Mouse (Mus musculus): ENCODE measurements around the gene Gja5. TPM values are rescaled to one million over a fixed set of nuclear protein-coding genes. Genes with fewer than 3 reads are reported as not detected.

Gja5 gene
- 2.3 and 3.0 TPM in 2 replicates for polyA plus RNA-seq (2015; fragmentation: Nextera tagmentation; extraction: Ambion mirVana)

DNA sequence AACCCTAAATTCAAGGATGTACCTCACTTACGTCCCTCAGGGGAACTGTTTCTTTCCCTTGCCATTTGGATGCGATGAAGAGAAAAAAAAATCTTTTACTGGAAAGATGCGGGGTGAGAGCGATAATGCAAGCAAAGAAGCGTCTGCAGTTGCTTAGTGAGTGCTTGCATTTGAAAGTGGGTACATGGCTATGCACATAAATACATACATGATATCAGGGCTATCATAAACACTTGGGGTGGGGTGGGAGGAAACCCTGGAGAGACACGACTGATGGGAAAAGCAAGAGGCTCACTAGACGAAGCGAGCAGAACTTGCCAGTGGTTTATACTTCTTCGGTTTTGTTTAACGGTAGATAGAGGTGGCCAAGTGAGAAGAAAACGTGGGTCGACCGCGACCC is at the start of gene Gja5:
TSS of gene Gja5 (plus strand) at position 301 of the 400 bp plus-strand sequence.
- Histone ChIP-seq H3K27ac (peak within 1 kb of the TSS; percentile 20; the same call in 1 of the 2 replicates), H3K4me2 (peak within 1 kb of the TSS; percentile 86), H3K27me3 (peaks cover 20% of the 10 kb centered on the region), H3K9me3 (replicated peaks) (no peaks in the 10 kb centered on the region), H3K4me3 (peak within 1 kb of the TSS; percentile 85), H3K4me1 (peaks cover 13% of the 10 kb centered on the region), H3K36me3 (ENCODE audit: poor library complexity, severe bottlenecking) (no peaks in the 10 kb centered on the region), H3K9ac (peak within 1 kb of the TSS; percentile 84)
- 11% methylated on average over 14 of the region's 14 CpGs for WGBS
- 0 out of 2 replicates have a peak, but pooled peaks have one; percentile 1 for ATAC-seq

DNA sequence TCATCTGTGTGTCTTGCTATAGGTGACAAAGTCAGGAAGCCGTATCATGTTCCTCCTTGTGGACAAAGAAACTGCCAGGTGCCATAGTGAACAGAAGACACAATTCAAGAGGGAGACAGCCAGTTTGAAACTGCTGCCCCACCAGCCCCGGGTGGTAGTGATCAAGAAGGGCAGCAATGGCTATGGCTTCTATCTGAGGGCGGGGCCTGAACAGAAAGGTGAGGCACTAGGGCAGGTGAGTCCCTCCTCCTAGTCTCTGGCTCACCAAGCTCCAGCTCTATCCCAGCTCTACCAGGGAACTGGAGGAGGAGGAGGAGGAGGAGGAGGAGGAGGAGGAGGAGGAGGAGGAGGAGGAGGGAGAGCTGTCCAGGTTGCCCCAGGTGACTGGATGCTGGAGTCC is 48.7 kb upstream of the Gja5 start:
- 74% methylated on average over 3 of the region's 3 CpGs for WGBS
- Histone ChIP-seq H3K4me2 (no peak overlapping the region), H3K9me3 (replicated peaks) (no peaks in the 10 kb centered on the region), H3K4me3 (no peak overlapping the region), H3K4me1 (no peaks in the 10 kb centered on the region), H3K36me3 (ENCODE audit: poor library complexity, severe bottlenecking) (no peaks in the 10 kb centered on the region), H3K9ac (no peak overlapping the region), H3K27ac (no peak overlapping the region), H3K27me3 (no peaks in the 10 kb centered on the region)
- no peak for ATAC-seq

GRCm38 (mm10) chr3:96860498-96860897 is 44.0 kb upstream of the Gja5 start:
- Histone ChIP-seq H3K36me3 (ENCODE audit: poor library complexity, severe bottlenecking) (no peaks in the 10 kb centered on the region), H3K4me1 (no peaks in the 10 kb centered on the region)

GRCm38 (mm10) chr3:96867863-96868262 is 36.6 kb upstream of the Gja5 start:
- Histone ChIP-seq H3K4me1 (no peaks in the 10 kb centered on the region), H3K36me3 (ENCODE audit: poor library complexity, severe bottlenecking) (peaks cover 52% of the 10 kb centered on the region), H3K9ac (no peak overlapping the region), H3K27me3 (no peaks in the 10 kb centered on the region), H3K4me3 (no peak overlapping the region), H3K27ac (no peak overlapping the region), H3K4me2 (no peak overlapping the region), H3K9me3 (replicated peaks) (no peaks in the 10 kb centered on the region)
- no peak for ATAC-seq
- WGBS: 85% methylated on average over 3 of the region's 3 CpGs

More at GRCm38 (mm10) chr3:96860498-96860897, 44.0 kb upstream of the Gja5 start:
- Histone ChIP-seq H3K27ac (no peak overlapping the region), H3K4me2 (no peak overlapping the region), H3K27me3 (no peaks in the 10 kb centered on the region), H3K4me3 (no peak overlapping the region), H3K9ac (no peak overlapping the region), H3K9me3 (replicated peaks) (no peaks in the 10 kb centered on the region)
- WGBS: 95% methylated on average over 5 of the region's 5 CpGs
- no peak for ATAC-seq

DNA sequence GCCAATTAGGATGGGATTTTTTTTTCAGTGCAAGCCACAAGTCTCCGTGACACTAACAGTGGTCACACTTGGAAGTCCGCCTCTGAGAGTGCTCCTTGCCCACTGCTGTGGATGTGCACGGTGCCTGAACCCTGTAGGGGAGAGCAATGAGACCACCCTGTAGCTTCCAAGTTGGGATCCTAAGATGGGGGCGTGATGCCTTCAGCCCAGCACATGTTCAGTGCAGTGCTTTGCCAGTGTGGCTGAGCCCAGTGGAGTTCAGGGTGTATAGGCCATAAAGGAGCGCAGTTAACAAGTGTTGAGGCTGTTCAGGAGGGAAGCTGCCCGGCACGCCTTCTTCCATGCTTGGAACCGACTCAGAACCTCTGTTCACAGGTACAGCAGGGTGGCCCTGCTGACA is 35.9 kb upstream of the Gja5 start:
- no peak overlapping the region for H3K27ac ChIP-seq
- WGBS: 86% methylated on average over 8 of the region's 8 CpGs
- H3K9ac ChIP-seq: no peak overlapping the region
- peaks cover 59% of the 10 kb centered on the region for H3K36me3 ChIP-seq (ENCODE audit: poor library complexity, severe bottlenecking)
- no peaks in the 10 kb centered on the region for H3K9me3 ChIP-seq (replicated peaks)
- no peak overlapping the region for H3K4me3 ChIP-seq
- no peaks in the 10 kb centered on the region for H3K27me3 ChIP-seq
- H3K4me1 ChIP-seq: no peaks in the 10 kb centered on the region
- no peak for ATAC-seq
- no peak overlapping the region for H3K4me2 ChIP-seq

- Histone ChIP-seq H3K9me3 (replicated peaks) (no peaks in the 10 kb centered on the region), H3K27ac (no peak overlapping the region), H3K36me3 (ENCODE audit: poor library complexity, severe bottlenecking) (peaks cover 65% of the 10 kb centered on the region), H3K4me3 (no peak overlapping the region), H3K4me2 (no peak overlapping the region), H3K9ac (no peak overlapping the region), H3K4me1 (no peaks in the 10 kb centered on the region), H3K27me3 (no peaks in the 10 kb centered on the region)
- WGBS: 95% methylated on average over 7 of the region's 7 CpGs
- ATAC-seq: no peak
Measured at GRCm38 (mm10) chr3:96869091-96869490, 35.4 kb upstream of the Gja5 start.

GRCm38 (mm10) chr3:96870270-96870669 is 34.2 kb upstream of the Gja5 start:
- H3K9me3 ChIP-seq (replicated peaks): no peaks in the 10 kb centered on the region
- ATAC-seq: no peak
- H3K27ac ChIP-seq: no peak overlapping the region
- H3K4me2 ChIP-seq: no peak overlapping the region
- 93% methylated on average over 2 of the region's 2 CpGs for WGBS
- H3K36me3 ChIP-seq (ENCODE audit: poor library complexity, severe bottlenecking): peaks cover 76% of the 10 kb centered on the region
- no peaks in the 10 kb centered on the region for H3K4me1 ChIP-seq
- no peak overlapping the region for H3K9ac ChIP-seq
- H3K4me3 ChIP-seq: no peak overlapping the region
- H3K27me3 ChIP-seq: no peaks in the 10 kb centered on the region

- WGBS: 92% methylated on average over 8 of the region's 8 CpGs
- Histone ChIP-seq H3K4me3 (no peak overlapping the region), H3K4me2 (no peak overlapping the region), H3K27ac (no peak overlapping the region), H3K9me3 (replicated peaks) (no peaks in the 10 kb centered on the region), H3K36me3 (ENCODE audit: poor library complexity, severe bottlenecking) (peaks cover 81% of the 10 kb centered on the region), H3K27me3 (no peaks in the 10 kb centered on the region), H3K4me1 (no peaks in the 10 kb centered on the region), H3K9ac (no peak overlapping the region)
- ATAC-seq: no peak
Measured at GRCm38 (mm10) chr3:96871070-96871469, 33.4 kb upstream of the Gja5 start.

DNA sequence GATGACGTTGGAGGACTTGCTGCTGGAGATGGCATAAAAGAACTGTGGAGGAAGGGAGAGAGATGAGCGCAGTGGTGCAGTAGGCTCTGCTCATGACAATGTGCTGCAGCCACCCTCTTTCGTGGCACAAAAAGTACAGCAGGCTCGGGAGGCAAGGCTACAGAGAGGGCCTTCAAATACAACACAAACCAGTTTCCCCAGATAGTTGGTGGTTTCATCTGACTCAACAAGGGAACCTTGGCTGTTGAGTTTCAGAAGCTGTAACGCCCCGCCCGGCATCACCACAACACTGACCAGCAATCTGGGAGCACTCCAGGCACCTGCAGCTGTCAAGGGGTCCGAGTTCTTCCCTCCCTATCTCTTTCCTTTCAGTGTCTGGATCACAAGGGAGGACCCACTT is 32.0 kb upstream of the Gja5 start:
- Histone ChIP-seq H3K9me3 (replicated peaks) (no peaks in the 10 kb centered on the region), H3K4me3 (no peak overlapping the region), H3K27me3 (no peaks in the 10 kb centered on the region), H3K4me1 (no peaks in the 10 kb centered on the region), H3K9ac (no peak overlapping the region), H3K27ac (no peak overlapping the region), H3K4me2 (no peak overlapping the region), H3K36me3 (ENCODE audit: poor library complexity, severe bottlenecking) (peaks cover 81% of the 10 kb centered on the region)
- no peak for ATAC-seq
- 93% methylated on average over 8 of the region's 8 CpGs for WGBS

- Histone ChIP-seq H3K9me3 (replicated peaks) (no peaks in the 10 kb centered on the region), H3K27ac (no peak overlapping the region), H3K36me3 (ENCODE audit: poor library complexity, severe bottlenecking) (peaks cover 76% of the 10 kb centered on the region), H3K4me1 (no peaks in the 10 kb centered on the region), H3K4me2 (no peak overlapping the region), H3K9ac (no peak overlapping the region), H3K4me3 (no peak overlapping the region), H3K27me3 (no peaks in the 10 kb centered on the region)
- WGBS: 93% methylated on average over 7 of the region's 7 CpGs
- ATAC-seq: no peak
Measured at GRCm38 (mm10) chr3:96874808-96875571, 29.5 kb upstream of the Gja5 start.

GRCm38 (mm10) chr3:96879536-96879935 is 25.0 kb upstream of the Gja5 start:
- ATAC-seq: no peak

GRCm38 (mm10) chr3:96880385-96880784 is 24.1 kb upstream of the Gja5 start:
- ATAC-seq: no peak
- no peaks in the 10 kb centered on the region for H3K4me1 ChIP-seq
- H3K27me3 ChIP-seq: no peaks in the 10 kb centered on the region
- H3K9me3 ChIP-seq (replicated peaks): no peaks in the 10 kb centered on the region
- WGBS: 87% methylated on average over 4 of the region's 4 CpGs
- H3K27ac ChIP-seq: no peak overlapping the region
- no peak overlapping the region for H3K9ac ChIP-seq
- H3K4me2 ChIP-seq: no peak overlapping the region
- no peak overlapping the region for H3K4me3 ChIP-seq
- H3K36me3 ChIP-seq (ENCODE audit: poor library complexity, severe bottlenecking): peaks cover 68% of the 10 kb centered on the region

More at GRCm38 (mm10) chr3:96879536-96879935, 25.0 kb upstream of the Gja5 start:
- 90% methylated on average over 9 of the region's 9 CpGs for WGBS
- Histone ChIP-seq H3K27ac (no peak overlapping the region), H3K4me1 (no peaks in the 10 kb centered on the region), H3K4me3 (no peak overlapping the region), H3K9me3 (replicated peaks) (no peaks in the 10 kb centered on the region), H3K27me3 (no peaks in the 10 kb centered on the region), H3K9ac (no peak overlapping the region), H3K4me2 (no peak overlapping the region), H3K36me3 (ENCODE audit: poor library complexity, severe bottlenecking) (peaks cover 73% of the 10 kb centered on the region)

DNA sequence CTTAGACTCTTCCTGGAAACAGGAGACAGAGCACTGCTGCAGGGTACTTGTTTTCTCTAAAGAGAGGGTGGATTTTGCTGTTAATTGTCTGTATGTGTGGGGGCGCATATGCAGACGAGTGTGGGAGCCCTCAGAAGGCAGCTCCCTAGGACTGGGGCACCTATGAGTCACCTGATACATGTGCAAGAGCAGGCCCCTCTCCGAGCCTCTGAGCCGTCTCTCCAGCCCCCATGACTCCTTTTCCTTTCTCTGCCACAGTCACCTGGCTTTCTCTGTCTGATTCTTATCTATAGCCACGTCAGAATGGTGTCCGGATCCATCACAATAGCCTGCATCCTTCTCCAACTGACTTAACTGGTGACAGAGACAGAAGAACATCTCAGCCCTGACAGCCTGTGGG is 22.9 kb upstream of the Gja5 start:
- WGBS: 85% methylated on average over 6 of the region's 6 CpGs
- Histone ChIP-seq H3K9me3 (replicated peaks) (no peaks in the 10 kb centered on the region), H3K4me2 (no peak overlapping the region), H3K9ac (no peak overlapping the region), H3K27ac (no peak overlapping the region), H3K27me3 (no peaks in the 10 kb centered on the region), H3K36me3 (ENCODE audit: poor library complexity, severe bottlenecking) (peaks cover 76% of the 10 kb centered on the region), H3K4me1 (no peaks in the 10 kb centered on the region), H3K4me3 (no peak overlapping the region)
- ATAC-seq: no peak
